Mouse (Mus musculus) megakaryocyte, embryonic 14.5 days (primary cell): ENCODE data around the gene Trak2.
"Not testable (repeated sequence)": the region's sequence is repeated elsewhere in the genome, so short reads cannot be mapped to it uniquely, and the experiment has no call there.

ENCODE experiments used
- FLI1 ChIP-seq: IDR thresholded peaks from 2 replicates; pipeline ENCODE4 v1.6.1; 2012; ENCODE audit warnings: low read length, inconsistent platforms, mixed read lengths
- GATA1 ChIP-seq: IDR thresholded peaks from 3 replicates; pipeline ENCODE4 v1.6.1; 2012; ENCODE audit warnings: mixed read lengths, low read length, inconsistent platforms, borderline replicate concordance

GRCm38 (mm10) chr1:58891481-58892170 lies 81.6 kb downstream of the Trak2 start:
- not testable (repeated sequence) for TF ChIP-seq GATA1, FLI1
